Mouse (Mus musculus): ENCODE data around the gene B4gat1.

B4gat1 gene

DNA sequence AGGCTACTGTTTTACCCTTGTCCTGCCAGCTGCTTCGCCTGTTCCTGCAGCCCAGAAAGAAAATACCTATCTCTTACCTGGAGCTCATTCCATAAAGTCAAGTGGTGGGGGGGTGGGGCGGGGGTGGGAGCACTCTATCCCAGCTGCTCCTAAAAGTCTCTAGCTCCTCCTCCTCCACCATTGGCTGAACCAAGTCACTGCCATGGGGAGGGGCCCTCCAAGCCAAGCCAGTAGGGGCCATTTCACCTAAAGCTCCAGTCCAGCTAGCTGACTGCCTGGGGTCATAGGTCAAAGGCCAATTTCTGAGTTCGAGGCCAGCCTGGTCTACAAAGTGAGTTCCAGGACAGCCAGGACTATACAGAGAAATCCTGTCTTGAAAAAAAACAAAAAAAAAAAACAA is 5.9 kb upstream of the B4gat1 start:
- DNase-seq (ENCODE audit: low spot score): no peak

GRCm38 (mm10) chr19:5036577-5036976 is 2.0 kb upstream of the B4gat1 start:
- DNase-seq (ENCODE audit: low spot score): no peak

GRCm38 (mm10) chr19:5037678-5038571 is 701 bp upstream of the B4gat1 start:
- peak; percentile 62 for DNase-seq (ENCODE audit: low spot score)

DNA sequence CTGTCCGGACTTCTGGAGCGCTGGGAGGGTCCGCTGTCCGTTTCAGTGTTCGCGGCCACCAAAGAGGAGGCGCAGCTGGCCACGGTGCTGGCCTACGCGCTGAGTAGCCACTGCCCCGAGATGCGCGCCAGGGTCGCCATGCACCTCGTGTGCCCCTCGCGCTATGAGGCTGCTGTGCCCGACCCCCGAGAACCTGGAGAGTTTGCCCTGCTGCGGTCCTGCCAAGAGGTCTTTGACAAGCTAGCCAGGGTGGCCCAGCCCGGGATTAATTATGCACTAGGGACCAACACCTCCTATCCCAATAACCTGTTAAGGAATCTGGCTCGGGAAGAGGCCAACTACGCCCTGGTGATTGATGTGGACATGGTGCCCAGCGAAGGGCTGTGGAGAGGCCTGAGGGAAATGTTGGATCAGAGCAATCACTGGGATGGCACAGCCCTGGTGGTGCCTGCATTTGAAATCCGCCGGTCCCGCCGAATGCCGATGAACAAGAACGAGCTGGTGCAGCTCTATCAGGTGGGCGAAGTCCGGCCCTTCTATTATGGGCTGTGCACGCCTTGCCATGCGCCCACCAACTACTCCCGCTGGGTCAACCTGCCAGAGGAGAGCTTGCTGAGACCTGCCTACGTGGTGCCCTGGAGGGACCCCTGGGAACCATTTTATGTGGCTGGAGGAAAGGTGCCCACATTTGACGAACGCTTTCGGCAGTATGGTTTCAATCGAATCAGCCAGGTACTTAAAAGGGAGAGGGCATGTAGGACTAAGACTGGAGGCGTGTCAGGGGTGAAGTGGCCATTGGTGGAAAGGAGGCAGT is 882 bp downstream of the B4gat1 start:
- DNase-seq (ENCODE audit: low spot score): no peak

DNA sequence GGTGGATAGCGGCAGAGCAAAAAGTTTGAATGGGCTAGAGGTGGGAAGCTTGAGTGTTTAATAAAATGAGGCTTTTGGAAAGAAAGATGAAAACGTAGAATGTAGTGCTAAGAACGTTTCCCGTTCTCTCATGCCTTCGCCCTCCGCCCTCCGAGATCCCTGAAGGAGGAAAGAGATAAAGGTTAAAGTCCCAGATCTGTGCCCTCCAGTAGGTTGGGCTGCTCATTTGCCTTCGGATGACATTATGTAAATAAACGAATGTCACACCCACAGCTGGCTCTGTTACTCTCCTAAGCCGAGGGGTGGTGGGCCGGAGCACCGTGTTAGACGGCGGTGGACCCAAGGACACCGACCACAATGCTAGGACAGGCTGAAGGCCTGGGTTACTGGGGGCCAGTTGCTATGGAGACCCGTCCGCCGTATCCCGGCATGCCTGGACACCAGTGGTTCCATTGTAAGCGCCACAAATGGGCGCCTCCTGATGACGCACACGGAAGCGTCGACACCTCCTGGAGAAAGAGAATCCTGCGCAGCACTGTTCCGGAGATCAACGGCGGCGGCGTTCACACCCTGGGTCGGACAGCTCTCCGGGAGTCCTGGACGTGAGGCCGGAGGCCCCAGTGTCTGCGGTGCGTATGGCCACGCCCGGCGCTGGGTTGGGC is 2.4 kb downstream of the B4gat1 start, which contains the start of gene Brms1:
Brms1 (plus strand) TSS at position 493 of the 662 bp plus-strand sequence.
- peak; percentile 87 for DNase-seq (ENCODE audit: low spot score)

DNA sequence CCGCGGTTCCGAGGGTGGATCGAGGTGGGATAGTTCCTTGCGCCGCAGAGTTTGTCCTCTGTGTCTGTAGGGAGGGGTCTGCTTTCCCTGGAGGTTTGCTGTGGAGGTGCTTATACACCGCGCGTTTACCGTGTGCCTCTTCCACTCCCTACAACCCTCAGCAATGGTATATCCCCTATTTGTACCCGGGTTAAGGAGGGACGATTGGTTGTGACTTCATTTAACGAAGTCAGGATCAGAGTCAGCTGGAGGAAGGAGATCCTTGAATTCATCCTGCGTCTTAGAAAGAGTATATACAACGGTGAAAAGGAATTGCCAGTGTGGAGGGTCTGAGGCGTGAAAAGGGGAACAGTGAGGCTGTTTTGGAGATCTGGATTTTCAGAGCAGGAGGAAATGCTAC is 3.0 kb downstream of the B4gat1 start:
- no peak for DNase-seq (ENCODE audit: low spot score)

DNA sequence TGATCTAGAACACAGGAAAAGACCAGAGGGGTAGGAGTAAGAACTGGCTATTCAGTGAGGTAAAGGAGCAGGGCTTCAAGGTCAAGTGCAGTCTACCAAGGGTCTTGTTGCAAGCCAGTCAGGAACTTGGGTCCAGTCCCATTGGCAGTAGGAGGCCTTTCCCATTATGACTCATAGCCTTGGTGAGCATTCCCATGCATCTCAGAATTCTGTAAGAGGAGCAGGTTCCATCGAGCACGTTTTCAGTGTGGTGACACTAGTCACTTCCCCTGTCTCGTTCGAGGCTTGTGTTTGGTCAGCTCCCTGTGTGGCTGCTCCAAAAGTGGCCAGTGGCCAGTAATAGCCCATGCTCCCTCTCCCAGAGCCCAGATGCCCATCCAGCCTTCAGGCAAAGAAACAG is 6.9 kb downstream of the B4gat1 start:
- no peak for DNase-seq (ENCODE audit: low spot score)

DNA sequence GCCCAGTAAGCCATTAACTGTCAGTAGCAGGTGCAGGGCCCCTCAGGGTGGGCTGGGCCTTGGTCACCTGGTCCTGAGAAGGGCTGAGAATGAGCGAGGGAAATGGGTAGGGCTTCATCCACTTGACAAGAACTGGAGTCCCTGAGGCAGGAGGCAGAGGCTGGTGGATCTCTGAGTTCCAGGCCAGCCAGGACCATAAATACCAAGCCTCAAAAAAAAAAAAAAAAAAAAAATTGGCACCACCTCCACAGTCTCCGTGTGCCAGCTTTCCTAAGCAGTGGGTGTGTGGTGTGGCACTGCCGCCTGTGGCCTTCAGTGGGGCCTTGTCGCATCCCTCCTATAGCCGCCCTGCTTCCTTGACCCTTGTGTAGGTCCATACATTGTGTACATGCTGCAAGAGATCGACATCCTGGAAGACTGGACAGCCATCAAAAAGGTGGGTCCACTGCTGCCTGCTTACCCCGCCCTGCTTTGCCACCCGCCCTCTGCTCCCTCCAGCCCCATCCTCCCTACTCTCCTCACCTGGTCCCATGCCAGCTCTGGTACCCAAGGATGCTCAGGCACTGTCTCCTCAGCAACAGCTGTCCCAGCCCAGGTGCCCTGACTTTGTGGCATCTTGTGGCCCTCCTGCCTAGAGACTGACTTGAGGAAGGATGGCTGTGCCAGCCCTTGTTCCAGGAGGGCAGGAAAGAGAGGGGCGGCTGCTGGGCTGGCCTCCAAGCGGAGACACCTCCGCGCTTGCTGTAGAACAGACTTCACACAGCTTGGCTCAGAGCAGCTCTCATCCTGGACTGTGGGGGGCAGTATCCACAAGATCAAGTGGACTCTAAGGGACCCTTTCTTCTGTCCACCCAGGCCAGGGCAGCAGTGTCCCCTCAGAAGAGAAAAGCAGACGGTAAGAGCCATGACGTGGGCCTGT is 9.8 kb downstream of the B4gat1 start:
- no peak for DNase-seq (ENCODE audit: low spot score)

GRCm38 (mm10) chr19:5049325-5049724 is 10.7 kb downstream of the B4gat1 start:
- no peak for DNase-seq (ENCODE audit: low spot score)

GRCm38 (mm10) chr19:5050047-5050905 is 11.7 kb downstream of the B4gat1 start, which contains the start of gene Rin1:
Gene Rin1, plus strand, starts transcription at chr19:5050481.
- peak; percentile 23 for DNase-seq (ENCODE audit: low spot score)

GRCm38 (mm10) chr19:5051031-5051430 is 12.4 kb downstream of the B4gat1 start:
- peak; percentile 30 for DNase-seq (ENCODE audit: low spot score)

- no peak for DNase-seq (ENCODE audit: low spot score)
Measured at GRCm38 (mm10) chr19:5051515-5051914, 12.9 kb downstream of the B4gat1 start.

DNA sequence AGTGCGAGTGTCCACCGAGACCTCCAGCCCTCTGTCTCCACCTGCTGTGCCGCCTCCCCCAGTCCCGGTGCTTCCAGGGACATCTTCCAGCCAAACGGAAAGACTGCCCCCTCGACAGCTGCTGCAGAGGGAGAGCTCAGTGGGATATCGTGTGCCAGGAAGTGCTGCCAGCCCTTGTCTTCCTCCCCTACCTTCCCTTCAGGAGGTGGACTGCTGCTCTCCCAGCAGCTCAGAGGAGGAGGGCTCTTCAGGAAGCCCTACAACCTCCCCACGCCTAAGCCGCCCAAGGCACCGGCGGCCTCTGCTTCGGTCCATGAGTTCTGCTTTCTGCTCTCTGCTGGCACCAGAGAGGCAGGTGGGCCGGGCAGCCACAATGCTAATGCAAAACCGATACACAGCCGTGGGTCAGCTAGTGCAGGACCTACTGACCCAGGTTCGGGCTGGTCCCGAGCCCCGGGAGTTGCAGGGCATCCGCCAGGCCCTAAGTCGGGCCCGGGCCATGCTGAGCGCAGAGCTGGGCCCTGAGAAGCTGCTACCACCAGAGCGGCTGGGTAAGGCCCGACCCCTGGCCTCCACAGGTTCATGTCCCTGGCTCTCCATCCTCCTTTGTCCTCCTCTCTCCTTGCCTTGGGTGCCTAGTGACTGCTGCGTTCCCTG is 13.7 kb downstream of the B4gat1 start:
- peak; percentile 10 for DNase-seq (ENCODE audit: low spot score)

GRCm38 (mm10) chr19:5052853-5053252 is 14.2 kb downstream of the B4gat1 start:
- no peak for DNase-seq (ENCODE audit: low spot score)

DNA sequence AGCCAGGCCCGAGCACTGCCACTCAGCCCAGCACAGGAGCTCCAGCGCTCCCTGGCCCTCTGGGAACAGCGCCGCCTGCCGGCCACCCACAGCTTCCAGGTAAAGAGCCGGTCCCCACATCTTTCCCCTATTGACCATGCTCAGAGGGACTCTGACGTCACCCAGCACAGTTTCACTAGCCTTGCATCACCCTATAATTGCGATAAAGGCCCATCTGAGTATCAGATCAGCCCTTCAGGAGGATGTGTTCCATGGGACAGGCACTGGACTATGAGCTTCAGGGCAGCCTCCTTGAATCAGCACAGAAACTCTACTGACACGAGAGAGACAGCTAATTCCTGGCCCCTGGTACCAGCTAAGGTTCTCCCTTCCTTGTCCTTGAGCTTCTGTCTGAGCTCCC is 15.3 kb downstream of the B4gat1 start:
- peak; percentile 7 for DNase-seq (ENCODE audit: low spot score)

GRCm38 (mm10) chr19:5056251-5056650 is 17.6 kb downstream of the B4gat1 start:
- DNase-seq (ENCODE audit: low spot score): peak; percentile 5

- no peak for DNase-seq (ENCODE audit: low spot score)
Measured at GRCm38 (mm10) chr19:5057876-5058775, 19.5 kb downstream of the B4gat1 start.

Data from ovary, adult 18-20 months (tissue).